Mouse (Mus musculus) liver, embryonic 11.5 days (tissue): ENCODE measurements at regions not wholly inside any gene's neighbourhood (a gene's known extent, or its start where the extent isn't known, plus 50 kb on each side); places are given as distances from the start of the nearest gene placed in this dataset.

ENCODE experiments used
- ATAC-seq: fragments of 200-750 bp; cut with Nextera tagmentation; replicated peaks from 2 replicates; pipeline ENCODE4 v1.8.0; 2017; ENCODE audit warnings: moderate number of reproducible peaks, mild to moderate bottlenecking, moderate TSS enrichment, moderate library complexity; ENCODE audit not compliant: low FRiP score
- DNase-seq: peaks from one replicate; pipeline ENCODE4 v3.0.0-alpha.2; 2017; ENCODE audit warnings: low spot score
- H3K27ac ChIP-seq: fragments of 300-500 bp; sonication (generic); 2 replicates; pipeline ENCODE4 v1.5.1; 2014; ENCODE audit warnings: mild to moderate bottlenecking, low read depth, low read length, control low read depth
- H3K27me3 ChIP-seq: fragments of 300-500 bp; sonication (generic); replicated peaks from 2 replicates; pipeline ENCODE4 v1.6.1; 2014; ENCODE audit warnings: low read length, mixed read lengths; ENCODE audit not compliant: control insufficient read depth, insufficient read depth
- H3K36me3 ChIP-seq: fragments of 300-500 bp; sonication (generic); 2 replicates; pipeline ENCODE4 v1.6.1; 2014; ENCODE audit warnings: mild to moderate bottlenecking, low read length, moderate library complexity, mixed read lengths; ENCODE audit not compliant: control insufficient read depth, insufficient read depth
- H3K4me1 ChIP-seq: fragments of 300-500 bp; sonication (generic); replicated peaks from 2 replicates; pipeline ENCODE4 v1.6.1; 2014; ENCODE audit warnings: low read length, mixed read lengths; ENCODE audit not compliant: control insufficient read depth, insufficient read depth
- H3K4me2 ChIP-seq: fragments of 300-500 bp; sonication (generic); 2 replicates; pipeline ENCODE4 v1.6.1; 2014; ENCODE audit warnings: mild to moderate bottlenecking, control low read depth, moderate library complexity
- H3K4me3 ChIP-seq: fragments of 300-500 bp; sonication (generic); 2 replicates; pipeline ENCODE4 v1.5.1; 2014; ENCODE audit warnings: low read depth, low read length, control low read depth
- H3K9ac ChIP-seq: fragments of 300-500 bp; sonication (generic); 2 replicates; pipeline ENCODE4 v1.6.1; 2014; ENCODE audit warnings: low read depth, low read length, control low read depth
- H3K9me3 ChIP-seq: fragments of 300-500 bp; sonication (generic); 2 replicates; pipeline ENCODE4 v1.6.1; 2016; ENCODE audit warnings: low read length, inconsistent platforms, mixed read lengths; ENCODE audit not compliant: control insufficient read depth
- WGBS: fragments of 180-500 bp; shearing (Covaris S2); extraction: QIAGEN DNeasy Blood & Tissue Kit; methylation state at CpG from one replicate; pipeline ENCODE4 v1.1.7; 2014; 5-methylcytosine and 5-hydroxymethylcytosine counted together

GRCm38 (mm10) chr3:128226930-128227585, 330.9 kb upstream of the Fam241a start:
- Histone ChIP-seq H3K9ac (no peak overlapping the region), H3K4me1 (no peaks in the 10 kb centered on the region), H3K9me3 (no peaks in the 10 kb centered on the region), H3K27me3 (no peaks in the 10 kb centered on the region), H3K4me2 (no peak overlapping the region), H3K4me3 (no peak overlapping the region), H3K36me3 (no peaks in the 10 kb centered on the region), H3K27ac (no peak overlapping the region)
- no peak for DNase-seq
- ATAC-seq = no peak
- 67% methylated on average over 6 of the region's 6 CpGs for WGBS

GRCm38 (mm10) chr3:128226503-128226902, 330.4 kb upstream of the Fam241a start:
- ATAC-seq = no peak
- H3K27ac ChIP-seq = no peak overlapping the region
- 86% methylated on average over 6 of the region's 6 CpGs for WGBS
- H3K4me1 ChIP-seq = no peaks in the 10 kb centered on the region
- H3K36me3 ChIP-seq = no peaks in the 10 kb centered on the region
- no peak overlapping the region for H3K4me3 ChIP-seq
- no peak overlapping the region for H3K9ac ChIP-seq
- no peak for DNase-seq
- H3K9me3 ChIP-seq = no peaks in the 10 kb centered on the region
- H3K27me3 ChIP-seq = no peaks in the 10 kb centered on the region
- no peak overlapping the region for H3K4me2 ChIP-seq

GRCm38 (mm10) chr3:128222344-128222743, 326.2 kb upstream of the Fam241a start:
- Histone ChIP-seq H3K4me1 (no peaks in the 10 kb centered on the region), H3K4me3 (no peak overlapping the region), H3K27me3 (no peaks in the 10 kb centered on the region), H3K9ac (no peak overlapping the region), H3K36me3 (no peaks in the 10 kb centered on the region), H3K4me2 (no peak overlapping the region), H3K27ac (no peak overlapping the region), H3K9me3 (no peaks in the 10 kb centered on the region)
- WGBS = 77% methylated on average over 12 of the region's 12 CpGs
- DNase-seq = no peak
- ATAC-seq = no peak

- Histone ChIP-seq H3K4me3 (no peak overlapping the region), H3K27me3 (no peaks in the 10 kb centered on the region), H3K9me3 (no peaks in the 10 kb centered on the region), H3K9ac (no peak overlapping the region), H3K4me2 (no peak overlapping the region), H3K36me3 (no peaks in the 10 kb centered on the region), H3K4me1 (no peaks in the 10 kb centered on the region), H3K27ac (no peak overlapping the region)
- 70% methylated on average over 2 of the region's 2 CpGs for WGBS
- no peak for DNase-seq
- no peak for ATAC-seq
Observed at GRCm38 (mm10) chr3:128221625-128222024, 325.5 kb upstream of the Fam241a start.

GRCm38 (mm10) chr3:128220776-128221550, 324.8 kb upstream of the Fam241a start:
- no peak for ATAC-seq

GRCm38 (mm10) chr3:128217765-128218415, 321.8 kb upstream of the Fam241a start:
- 67% methylated on average over 5 of the region's 5 CpGs for WGBS
- no peak overlapping the region for H3K4me2 ChIP-seq
- H3K4me3 ChIP-seq = no peak overlapping the region
- H3K9me3 ChIP-seq = no peaks in the 10 kb centered on the region
- no peak overlapping the region for H3K27ac ChIP-seq
- H3K9ac ChIP-seq = no peak overlapping the region
- H3K4me1 ChIP-seq = no peaks in the 10 kb centered on the region
- no peaks in the 10 kb centered on the region for H3K27me3 ChIP-seq
- no peak for ATAC-seq
- H3K36me3 ChIP-seq = no peaks in the 10 kb centered on the region
- DNase-seq = no peak

More at GRCm38 (mm10) chr3:128220776-128221550, 324.8 kb upstream of the Fam241a start:
- Histone ChIP-seq H3K4me3 (no peak overlapping the region), H3K27me3 (no peaks in the 10 kb centered on the region), H3K9ac (no peak overlapping the region), H3K9me3 (no peaks in the 10 kb centered on the region), H3K27ac (no peak overlapping the region), H3K4me2 (no peak overlapping the region), H3K4me1 (no peaks in the 10 kb centered on the region), H3K36me3 (no peaks in the 10 kb centered on the region)
- DNase-seq = no peak
- 84% methylated on average over 8 of the region's 8 CpGs for WGBS

- Histone ChIP-seq H3K9ac (no peak overlapping the region), H3K36me3 (no peaks in the 10 kb centered on the region), H3K27me3 (no peaks in the 10 kb centered on the region), H3K4me1 (no peaks in the 10 kb centered on the region), H3K27ac (no peak overlapping the region), H3K9me3 (no peaks in the 10 kb centered on the region), H3K4me3 (no peak overlapping the region), H3K4me2 (no peak overlapping the region)
- DNase-seq (no peak), ATAC-seq (no peak)
- WGBS = 64% methylated on average over 3 of the region's 3 CpGs
Observed at GRCm38 (mm10) chr3:128212256-128212655, 316.1 kb upstream of the Fam241a start.

- WGBS = 35% methylated on average over 1 of the region's 1 CpGs
Observed at GRCm38 (mm10) chr3:128210591-128210990, 314.5 kb upstream of the Fam241a start.

More at GRCm38 (mm10) chr3:128210591-128210990, 314.5 kb upstream of the Fam241a start:
- Histone ChIP-seq H3K27me3 (no peaks in the 10 kb centered on the region), H3K9ac (no peak overlapping the region), H3K9me3 (no peaks in the 10 kb centered on the region), H3K4me3 (no peak overlapping the region), H3K4me2 (no peak overlapping the region), H3K4me1 (no peaks in the 10 kb centered on the region), H3K27ac (no peak overlapping the region), H3K36me3 (no peaks in the 10 kb centered on the region)
- ATAC-seq (no peak), DNase-seq (no peak)
